Mouse (Mus musculus) limb, embryonic 11.5 days (tissue): ENCODE measurements around the gene Tbxas1. TPM values are rescaled to one million over a fixed set of nuclear protein-coding genes. Genes with fewer than 3 reads are reported as not detected.

ENCODE experiments used
- ATAC-seq: fragments of 200-750 bp; cut with Nextera tagmentation; 2 replicates; pipeline ENCODE4 v1.8.0; 2017; ENCODE audit warnings: low read depth; ENCODE audit not compliant: insufficient number of reproducible peaks, low FRiP score, low TSS enrichment
- DNase-seq: peaks from one replicate; pipeline ENCODE4 v3.0.0-alpha.2; 2015; ENCODE audit warnings: low spot score
- H3K27ac ChIP-seq: fragments of 300-500 bp; sonication (generic); replicated peaks from 2 replicates; pipeline ENCODE4 v1.5.1; 2014; ENCODE audit warnings: low read depth, mild to moderate bottlenecking, low read length
- H3K27me3 ChIP-seq: fragments of 300-500 bp; sonication (generic); 2 replicates; pipeline ENCODE4 v1.6.1; 2014; ENCODE audit warnings: mild to moderate bottlenecking, low read length, mixed read lengths; ENCODE audit not compliant: control insufficient read depth, insufficient read depth
- H3K36me3 ChIP-seq: fragments of 300-500 bp; sonication (generic); 2 replicates; pipeline ENCODE4 v1.6.1; 2014; ENCODE audit warnings: mild to moderate bottlenecking, low read length, moderate library complexity, mixed read lengths; ENCODE audit not compliant: control insufficient read depth, insufficient read depth
- H3K4me1 ChIP-seq: fragments of 300-500 bp; sonication (generic); 2 replicates; pipeline ENCODE4 v1.6.1; 2014; ENCODE audit warnings: low read length, mixed read lengths; ENCODE audit not compliant: control insufficient read depth, insufficient read depth
- H3K4me2 ChIP-seq: fragments of 300-500 bp; sonication (generic); 2 replicates; pipeline ENCODE4 v1.6.1; 2014; ENCODE audit warnings: low read depth, mild to moderate bottlenecking, moderate library complexity; ENCODE audit not compliant: severe bottlenecking
- H3K4me3 ChIP-seq: fragments of 300-500 bp; sonication (generic); 2 replicates; pipeline ENCODE4 v1.5.1; 2014; ENCODE audit warnings: low read depth, low read length
- H3K9ac ChIP-seq: fragments of 300-500 bp; sonication (generic); 2 replicates; pipeline ENCODE4 v1.6.1; 2014; ENCODE audit warnings: mild to moderate bottlenecking, low read length
- H3K9me3 ChIP-seq: fragments of 300-500 bp; sonication (generic); 2 replicates; pipeline ENCODE4 v1.6.1; 2016; ENCODE audit warnings: low read length; ENCODE audit not compliant: control insufficient read depth
- WGBS: fragments of 180-500 bp; shearing (Covaris S2); extraction: QIAGEN DNeasy Blood & Tissue Kit; methylation state at CpG from one replicate; pipeline ENCODE4 v1.1.7; 2014; 5-methylcytosine and 5-hydroxymethylcytosine counted together
- polyA plus RNA-seq: library from polyadenylated mRNA; unstranded; fragments of >200 nt; fragmentation: Nextera tagmentation; extraction: Ambion mirVana; gene quantifications from 2 replicates; pipeline ENCODE4 v1.2.1, GENCODE M21; 2014

The Tbxas1 gene
- polyA plus RNA-seq, 1 experiment from 2014 or later: 1.3 TPM

DNA sequence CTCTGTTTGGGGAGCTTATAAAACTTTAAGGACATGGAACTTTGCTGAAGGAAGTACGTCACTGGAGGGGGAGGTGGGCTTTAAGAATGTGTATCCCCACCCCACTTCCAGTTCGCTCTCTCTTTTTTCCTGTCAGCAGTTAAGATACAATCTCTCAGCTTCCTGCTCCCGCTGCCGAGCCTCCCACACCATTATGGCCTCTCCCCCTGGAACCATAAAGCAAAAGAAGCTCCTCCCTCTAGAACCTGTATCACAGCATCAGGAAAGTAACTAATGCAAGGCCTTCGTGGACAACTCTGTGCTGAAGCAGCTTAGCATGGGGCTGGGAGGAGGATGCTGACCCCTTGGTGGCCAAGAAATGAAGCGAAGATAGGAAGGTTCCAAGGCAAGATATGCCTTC, 92.1 kb downstream of the Tbxas1 start:
- no peak for ATAC-seq

GRCm38 (mm10) chr6:38967988-38968387, 92.8 kb downstream of the Tbxas1 start:
- H3K4me1 ChIP-seq: no peaks in the 10 kb centered on the region
- H3K9me3 ChIP-seq: no peaks in the 10 kb centered on the region
- no peak overlapping the region for H3K27ac ChIP-seq
- no peak overlapping the region for H3K4me2 ChIP-seq
- ATAC-seq: no peak
- no peak overlapping the region for H3K4me3 ChIP-seq
- no peaks in the 10 kb centered on the region; the same call in 1 of the 2 replicates for H3K36me3 ChIP-seq
- no peak overlapping the region for H3K9ac ChIP-seq
- 90% methylated on average over 5 of the region's 5 CpGs for WGBS
- DNase-seq: no peak
- H3K27me3 ChIP-seq: no peaks in the 10 kb centered on the region

More for the DNA sequence above, 92.1 kb downstream of the Tbxas1 start:
- WGBS: 70% methylated on average over 6 of the region's 6 CpGs
- no peak overlapping the region for H3K4me3 ChIP-seq
- no peak overlapping the region for H3K4me2 ChIP-seq
- no peaks in the 10 kb centered on the region for H3K4me1 ChIP-seq
- H3K36me3 ChIP-seq: no peaks in the 10 kb centered on the region; the same call in 1 of the 2 replicates
- no peaks in the 10 kb centered on the region for H3K27me3 ChIP-seq
- no peak overlapping the region for H3K9ac ChIP-seq
- DNase-seq: no peak
- H3K27ac ChIP-seq: no peak overlapping the region
- no peaks in the 10 kb centered on the region for H3K9me3 ChIP-seq

DNA sequence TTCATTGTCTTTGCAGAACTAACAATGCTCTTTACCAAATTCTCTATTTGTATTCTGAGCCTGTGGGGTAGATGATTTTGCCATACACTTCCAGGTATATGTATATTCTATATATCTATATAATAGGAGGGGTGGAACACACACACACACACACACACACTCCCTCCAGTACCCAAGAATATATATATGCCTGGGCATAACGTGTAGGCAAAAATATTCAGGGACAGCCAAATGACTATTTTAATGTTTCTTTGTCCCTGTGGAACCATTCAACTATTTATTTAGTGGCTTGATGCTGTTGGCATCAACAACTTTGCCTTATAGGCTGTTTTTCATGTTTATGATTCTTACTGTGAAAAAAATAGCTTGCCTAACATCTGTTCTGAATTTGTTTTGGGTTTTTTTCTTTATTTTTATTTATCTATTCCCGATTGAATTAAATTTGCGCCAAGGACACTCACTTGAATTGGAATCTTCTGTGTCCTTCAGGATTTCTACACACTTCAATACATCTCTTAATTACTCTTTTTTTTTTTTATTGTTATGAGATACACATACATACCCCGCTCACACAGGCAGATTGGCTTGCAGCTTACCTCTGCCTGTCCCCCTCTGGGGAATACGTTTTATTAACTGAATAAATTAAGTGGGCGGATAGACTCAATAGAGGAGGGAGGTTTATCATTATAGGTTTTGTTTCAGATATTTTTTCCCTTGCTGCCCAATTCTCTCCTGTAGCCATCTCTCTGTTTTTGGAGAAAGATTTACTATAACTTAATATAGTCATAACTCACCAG, 94.9 kb downstream of the Tbxas1 start:
- Histone ChIP-seq H3K4me2 (no peak overlapping the region), H3K4me3 (no peak overlapping the region), H3K4me1 (no peaks in the 10 kb centered on the region), H3K36me3 (no peaks in the 10 kb centered on the region; the same call in 1 of the 2 replicates), H3K9ac (no peak overlapping the region), H3K9me3 (no peaks in the 10 kb centered on the region), H3K27me3 (no peaks in the 10 kb centered on the region), H3K27ac (no peak overlapping the region)
- no peak for ATAC-seq
- 87% methylated on average over 6 of the region's 6 CpGs for WGBS
- no peak for DNase-seq

GRCm38 (mm10) chr6:38970759-38971158, 95.6 kb downstream of the Tbxas1 start:
- no peak overlapping the region for H3K4me2 ChIP-seq
- H3K9me3 ChIP-seq: no peaks in the 10 kb centered on the region
- no peak overlapping the region for H3K27ac ChIP-seq
- H3K9ac ChIP-seq: no peak overlapping the region
- H3K36me3 ChIP-seq: no peaks in the 10 kb centered on the region; the same call in 1 of the 2 replicates
- H3K4me1 ChIP-seq: no peaks in the 10 kb centered on the region
- 80% methylated on average over 6 of the region's 6 CpGs for WGBS
- no peak for ATAC-seq
- no peak for DNase-seq
- no peaks in the 10 kb centered on the region for H3K27me3 ChIP-seq
- H3K4me3 ChIP-seq: no peak overlapping the region

DNA sequence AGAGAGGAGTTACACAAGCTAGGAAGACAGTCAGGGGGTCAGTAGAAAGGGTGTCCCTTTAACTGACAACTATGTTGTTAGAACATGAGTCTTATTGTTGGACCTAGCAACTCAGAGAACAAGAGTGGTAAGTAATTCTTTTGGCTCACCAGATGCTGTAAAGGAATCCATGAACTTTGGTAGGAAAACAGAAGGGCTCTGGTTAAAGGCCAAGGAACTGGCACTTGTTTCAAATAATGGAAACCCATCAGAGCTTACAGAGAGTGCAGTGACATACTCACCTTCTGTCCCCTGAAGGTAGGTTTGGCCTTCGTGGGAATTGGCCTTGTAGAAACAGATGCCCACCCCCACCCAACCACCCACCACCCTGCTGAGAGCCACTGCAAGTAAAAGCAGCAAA, 97.6 kb downstream of the Tbxas1 start:
- Histone ChIP-seq H3K27ac (no peak overlapping the region), H3K9me3 (no peaks in the 10 kb centered on the region), H3K36me3 (no peaks in the 10 kb centered on the region; the same call in 1 of the 2 replicates), H3K4me3 (no peak overlapping the region), H3K27me3 (no peaks in the 10 kb centered on the region), H3K4me1 (no peaks in the 10 kb centered on the region), H3K4me2 (no peak overlapping the region), H3K9ac (no peak overlapping the region)
- WGBS: 57% methylated on average over 1 of the region's 1 CpGs
- ATAC-seq: no peak
- no peak for DNase-seq

DNA sequence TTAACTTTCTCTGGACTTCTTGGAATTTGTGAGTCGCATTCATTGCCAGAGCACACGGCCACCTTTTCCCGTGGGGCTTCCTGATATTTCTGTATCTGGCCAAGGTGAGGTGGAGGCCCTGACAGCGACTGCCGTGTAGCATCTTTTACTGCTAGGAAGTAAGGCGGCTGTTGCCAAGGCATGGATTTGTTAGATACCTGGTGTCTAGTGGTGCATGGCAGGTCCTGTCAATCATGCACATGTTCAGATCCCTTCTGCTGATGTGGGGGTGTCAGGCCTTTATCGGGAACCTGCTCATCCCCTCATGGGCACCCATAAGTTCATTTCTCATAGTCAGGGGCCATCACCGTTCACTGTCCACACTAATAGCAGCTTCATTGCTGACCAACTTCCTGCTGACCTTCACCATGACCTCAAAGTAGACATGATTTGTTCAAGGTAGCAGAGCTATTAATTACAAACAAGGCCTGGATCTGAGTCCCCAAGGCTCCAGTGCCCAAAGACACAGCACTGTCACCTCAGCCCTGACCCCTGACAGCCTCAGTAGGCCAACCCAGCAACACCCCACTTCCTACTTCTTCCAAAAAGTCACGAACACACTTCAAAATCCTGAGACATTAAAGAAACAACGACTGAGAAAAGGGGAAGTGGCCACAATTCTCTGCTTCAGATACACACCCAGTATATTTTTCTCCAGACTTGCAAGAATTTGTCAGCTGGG, 98.4 kb downstream of the Tbxas1 start:
- H3K4me2 ChIP-seq: no peak overlapping the region
- H3K9me3 ChIP-seq: no peaks in the 10 kb centered on the region
- no peaks in the 10 kb centered on the region; the same call in 1 of the 2 replicates for H3K36me3 ChIP-seq
- ATAC-seq (no peak), DNase-seq (no peak)
- H3K4me3 ChIP-seq: no peak overlapping the region
- no peaks in the 10 kb centered on the region for H3K4me1 ChIP-seq
- WGBS: 84% methylated on average over 10 of the region's 10 CpGs
- no peaks in the 10 kb centered on the region for H3K27me3 ChIP-seq
- no peak overlapping the region for H3K9ac ChIP-seq
- H3K27ac ChIP-seq: no peak overlapping the region

GRCm38 (mm10) chr6:38974162-38974525, 98.9 kb downstream of the Tbxas1 start:
- H3K36me3 ChIP-seq: no peaks in the 10 kb centered on the region; the same call in 1 of the 2 replicates
- WGBS: 61% methylated on average over 1 of the region's 1 CpGs
- H3K9me3 ChIP-seq: no peaks in the 10 kb centered on the region
- H3K9ac ChIP-seq: no peak overlapping the region
- no peaks in the 10 kb centered on the region for H3K27me3 ChIP-seq
- ATAC-seq (no peak), DNase-seq (no peak)
- H3K4me2 ChIP-seq: no peak overlapping the region
- no peak overlapping the region for H3K27ac ChIP-seq
- no peak overlapping the region for H3K4me3 ChIP-seq
- H3K4me1 ChIP-seq: no peaks in the 10 kb centered on the region

GRCm38 (mm10) chr6:38974536-38975268, 99.5 kb downstream of the Tbxas1 start:
- H3K4me2 ChIP-seq: no peak overlapping the region
- no peak overlapping the region for H3K4me3 ChIP-seq
- H3K9me3 ChIP-seq: no peaks in the 10 kb centered on the region
- H3K27ac ChIP-seq: no peak overlapping the region
- no peak for ATAC-seq
- no peaks in the 10 kb centered on the region for H3K4me1 ChIP-seq
- no peak overlapping the region for H3K9ac ChIP-seq
- no peaks in the 10 kb centered on the region for H3K27me3 ChIP-seq
- no peak for DNase-seq
- no peaks in the 10 kb centered on the region; the same call in 1 of the 2 replicates for H3K36me3 ChIP-seq
- 91% methylated on average over 8 of the region's 8 CpGs for WGBS
